Mouse (Mus musculus) left cerebral cortex, adult 8-10 months (tissue): ENCODE results near the gene Fhit. TPM values are rescaled to one million over a fixed set of nuclear protein-coding genes. Genes with fewer than 3 reads are reported as not detected.

Source experiments
- DNase-seq, 2 experiments: peaks; one replicate each; pipeline ENCODE4 v3.0.0; 2022; ENCODE audit warnings: low spot score in 2 of 2
- total RNA-seq, 4 experiments: library from RNA; stranded (reverse); gene quantifications; 2 replicates each; pipeline ENCODE4 v1.2.4; 2022

The Fhit gene
- total RNA-seq, 4 experiments from 2014 or later = 4.6 to 9.3 (median 6.3) TPM

GRCm38 (mm10) chr14:9721917-9722472, 1439.8 kb downstream of the Fhit start:
- no peak for DNase-seq

- DNase-seq = no peak
Observed at GRCm38 (mm10) chr14:9698621-9699020, 1463.2 kb downstream of the Fhit start.

GRCm38 (mm10) chr14:9697101-9697500, 1464.7 kb downstream of the Fhit start:
- DNase-seq = no peak

- DNase-seq = no peak
Observed at GRCm38 (mm10) chr14:9696004-9696403, 1465.8 kb downstream of the Fhit start.

GRCm38 (mm10) chr14:9695217-9695690, 1466.6 kb downstream of the Fhit start:
- no peak for DNase-seq

- DNase-seq = no peak
Observed at GRCm38 (mm10) chr14:9688664-9689257, 1473.1 kb downstream of the Fhit start.

GRCm38 (mm10) chr14:9684362-9684761, 1477.5 kb downstream of the Fhit start:
- DNase-seq = no peak

- DNase-seq = no peak
Observed at GRCm38 (mm10) chr14:9672728-9673127, 1489.1 kb downstream of the Fhit start.

- no peak for DNase-seq
Observed at GRCm38 (mm10) chr14:9671776-9672175, 1490.1 kb downstream of the Fhit start.

GRCm38 (mm10) chr14:9669766-9670165, 1492.1 kb downstream of the Fhit start:
- DNase-seq = no peak

- DNase-seq = no peak
Observed at GRCm38 (mm10) chr14:9658445-9658844, 1503.4 kb downstream of the Fhit start.

- DNase-seq = no peak
Observed at GRCm38 (mm10) chr14:9651417-9651816, 1510.4 kb downstream of the Fhit start.

- DNase-seq = peak in 1 of 2 experiments; percentile 37
Observed at GRCm38 (mm10) chr14:9648416-9648815, 1513.4 kb downstream of the Fhit start.

GRCm38 (mm10) chr14:9646233-9646632, 1515.6 kb downstream of the Fhit start:
- DNase-seq = no peak

GRCm38 (mm10) chr14:9644216-9645166, 1517.3 kb downstream of the Fhit start:
- DNase-seq = no peak

GRCm38 (mm10) chr14:9643700-9644099, 1518.1 kb downstream of the Fhit start:
- no peak for DNase-seq

GRCm38 (mm10) chr14:9642628-9643027, 1519.2 kb downstream of the Fhit start:
- no peak for DNase-seq

- no peak for DNase-seq
Observed at GRCm38 (mm10) chr14:9642068-9642467, 1519.8 kb downstream of the Fhit start.

- no peak for DNase-seq
Observed at GRCm38 (mm10) chr14:9634247-9634991, 1527.4 kb downstream of the Fhit start.

GRCm38 (mm10) chr14:9632537-9632936, 1529.3 kb downstream of the Fhit start:
- DNase-seq = no peak
